Mouse (Mus musculus) hindbrain, embryonic 13.5 days (tissue): Measurements from ENCODE around the gene Dynlrb2. TPM values are rescaled to one million over a fixed set of nuclear protein-coding genes. Genes with fewer than 3 reads are reported as not detected.

Experiments used
- ATAC-seq: fragments of 200-750 bp; cut with Nextera tagmentation; 2 replicates; pipeline ENCODE4 v1.8.0; 2017; ENCODE audit warnings: moderate TSS enrichment; ENCODE audit not compliant: low FRiP score
- H3K27ac ChIP-seq: fragments of 300-500 bp; sonication (generic); 2 replicates; pipeline ENCODE4 v1.5.1; 2015; ENCODE audit warnings: inconsistent platforms, mild to moderate bottlenecking, moderate library complexity
- H3K27me3 ChIP-seq: fragments of 300-500 bp; sonication (generic); 2 replicates; pipeline ENCODE4 v1.6.1; 2015; ENCODE audit warnings: mild to moderate bottlenecking, inconsistent platforms
- H3K36me3 ChIP-seq: fragments of 300-500 bp; sonication (generic); 2 replicates; pipeline ENCODE4 v1.6.1; 2015; ENCODE audit warnings: mild to moderate bottlenecking, inconsistent platforms
- H3K4me1 ChIP-seq: fragments of 300-500 bp; sonication (generic); replicated peaks from 2 replicates; pipeline ENCODE4 v1.6.1; 2015; ENCODE audit warnings: inconsistent platforms
- H3K4me2 ChIP-seq: fragments of 300-500 bp; sonication (generic); 2 replicates; pipeline ENCODE4 v1.6.1; 2015; ENCODE audit warnings: inconsistent platforms, mild to moderate bottlenecking, moderate library complexity
- H3K4me3 ChIP-seq: fragments of 300-500 bp; sonication (generic); 2 replicates; pipeline ENCODE4 v1.5.1; 2015; ENCODE audit warnings: mild to moderate bottlenecking, inconsistent platforms
- H3K9ac ChIP-seq: fragments of 300-500 bp; sonication (generic); 2 replicates; pipeline ENCODE4 v1.6.1; 2015; ENCODE audit warnings: mild to moderate bottlenecking, inconsistent platforms
- H3K9me3 ChIP-seq: fragments of 300-500 bp; sonication (generic); 2 replicates; pipeline ENCODE4 v1.6.1; 2016; ENCODE audit warnings: inconsistent platforms
- WGBS: fragments of 180-500 bp; shearing (Covaris S2); methylation state at CpG from one replicate; pipeline ENCODE4 v1.1.7; 2015; 5-methylcytosine and 5-hydroxymethylcytosine counted together
- polyA plus RNA-seq: library from polyadenylated mRNA; unstranded; fragments of >200 nt; fragmentation: Nextera tagmentation; extraction: Ambion mirVana; gene quantifications from 2 replicates; pipeline ENCODE4 v1.2.1, GENCODE M21; 2015

The Dynlrb2 gene
- polyA plus RNA-seq, 1 experiment from 2014 or later = 27.0 TPM

DNA sequence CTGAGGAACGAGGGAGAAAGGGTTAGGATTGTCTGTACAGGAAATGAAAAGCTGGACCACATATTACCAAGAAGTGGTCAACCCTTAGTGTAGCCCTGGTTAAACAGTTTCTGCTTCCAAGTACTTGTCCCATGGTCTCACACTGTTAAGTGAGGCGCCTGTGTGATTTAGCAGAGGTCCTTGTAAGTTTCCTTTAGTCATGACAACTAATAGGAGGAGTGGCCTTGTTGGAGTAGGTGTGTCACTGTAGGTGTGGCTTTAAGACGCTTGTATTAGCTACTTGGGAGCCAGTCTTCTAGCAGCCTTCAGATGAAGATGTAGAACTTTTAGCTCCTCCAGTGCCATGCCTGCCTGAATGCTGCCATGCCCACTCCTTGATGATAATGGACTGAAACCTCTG, 4.5 kb downstream of the Dynlrb2 start:
- Histone ChIP-seq H3K27me3 (no peaks in the 10 kb centered on the region), H3K9me3 (no peaks in the 10 kb centered on the region), H3K27ac (no peak overlapping the region), H3K4me1 (peaks cover 6% of the 10 kb centered on the region), H3K4me3 (no peak overlapping the region), H3K9ac (no peak overlapping the region), H3K36me3 (no peaks in the 10 kb centered on the region), H3K4me2 (no peak overlapping the region)
- no peak for ATAC-seq
- 72% methylated on average over 3 of the region's 3 CpGs for WGBS

DNA sequence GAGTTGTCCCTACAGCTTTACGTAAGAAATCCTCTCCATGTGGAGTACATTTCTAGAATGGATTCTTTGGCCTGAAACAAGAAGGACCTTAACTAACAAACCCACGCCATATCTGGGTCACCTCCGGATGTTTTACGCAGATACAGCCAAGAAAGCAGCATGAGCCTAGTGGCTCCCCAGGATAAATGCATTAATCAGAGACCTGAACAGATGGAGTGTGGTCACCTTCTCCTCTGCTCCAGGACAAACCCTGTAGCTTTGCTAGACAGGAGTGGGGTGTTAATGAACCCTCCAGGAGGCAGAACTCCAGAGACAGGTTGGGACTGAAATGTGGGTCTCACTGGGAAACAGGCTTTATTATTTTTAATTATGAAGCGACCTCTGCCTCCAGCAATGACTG, 14.9 kb downstream of the Dynlrb2 start:
- no peak for ATAC-seq
- no peaks in the 10 kb centered on the region for H3K27me3 ChIP-seq
- no peak overlapping the region for H3K27ac ChIP-seq
- H3K4me2 ChIP-seq = no peak overlapping the region
- peaks cover 10% of the 10 kb centered on the region for H3K9me3 ChIP-seq
- H3K9ac ChIP-seq = no peak overlapping the region
- H3K4me1 ChIP-seq = no peaks in the 10 kb centered on the region
- 87% methylated on average over 5 of the region's 5 CpGs for WGBS
- H3K36me3 ChIP-seq = no peaks in the 10 kb centered on the region
- H3K4me3 ChIP-seq = no peak overlapping the region

DNA sequence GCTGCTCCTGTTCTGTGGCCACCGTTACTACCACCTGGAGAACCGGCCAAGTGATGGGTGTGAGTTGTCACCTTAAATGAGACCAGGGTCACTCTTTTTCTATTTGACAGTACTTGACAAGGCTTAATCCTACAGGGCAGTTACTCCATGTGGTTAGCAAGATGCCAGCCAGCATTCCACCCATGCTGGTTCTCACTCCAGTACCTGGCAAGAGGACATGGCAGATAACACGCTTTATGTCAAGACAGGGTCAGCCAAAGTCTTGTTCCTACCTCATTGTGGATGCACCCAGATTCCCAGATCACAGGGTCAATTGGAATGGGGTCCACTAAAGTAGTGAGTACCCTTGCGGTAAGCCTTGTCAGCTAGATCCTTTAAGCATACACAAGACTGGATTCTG, 16.4 kb downstream of the Dynlrb2 start:
- Histone ChIP-seq H3K36me3 (no peaks in the 10 kb centered on the region), H3K9me3 (peaks cover 10% of the 10 kb centered on the region), H3K27ac (no peak overlapping the region), H3K4me3 (no peak overlapping the region), H3K4me2 (no peak overlapping the region), H3K4me1 (no peaks in the 10 kb centered on the region), H3K9ac (no peak overlapping the region), H3K27me3 (no peaks in the 10 kb centered on the region)
- ATAC-seq = no peak
- WGBS = 89% methylated on average over 4 of the region's 4 CpGs

DNA sequence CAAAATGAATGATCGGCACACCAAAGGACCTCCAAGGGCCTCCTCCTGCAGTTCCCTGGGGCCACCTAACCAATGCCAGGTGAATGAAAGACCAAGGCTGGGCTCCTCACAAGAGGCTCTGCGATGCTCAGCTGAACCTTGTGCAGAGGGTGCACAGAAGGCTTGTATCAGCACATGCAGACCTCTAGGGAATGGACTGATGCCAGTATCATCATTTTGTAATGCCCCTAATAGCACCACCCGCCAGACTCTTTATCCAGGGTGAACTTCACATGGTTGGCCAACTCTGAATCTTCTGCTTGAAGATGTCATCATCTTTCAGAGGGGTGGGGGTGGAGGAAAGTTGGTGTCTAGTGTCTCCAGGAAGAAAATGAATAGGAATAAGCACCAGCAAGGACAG, 16.9 kb downstream of the Dynlrb2 start:
- Histone ChIP-seq H3K4me3 (no peak overlapping the region), H3K9ac (no peak overlapping the region), H3K27me3 (no peaks in the 10 kb centered on the region), H3K27ac (no peak overlapping the region), H3K4me2 (no peak overlapping the region), H3K9me3 (peaks cover 10% of the 10 kb centered on the region), H3K36me3 (no peaks in the 10 kb centered on the region), H3K4me1 (no peaks in the 10 kb centered on the region)
- no peak for ATAC-seq
- WGBS = 88% methylated on average over 3 of the region's 3 CpGs

DNA sequence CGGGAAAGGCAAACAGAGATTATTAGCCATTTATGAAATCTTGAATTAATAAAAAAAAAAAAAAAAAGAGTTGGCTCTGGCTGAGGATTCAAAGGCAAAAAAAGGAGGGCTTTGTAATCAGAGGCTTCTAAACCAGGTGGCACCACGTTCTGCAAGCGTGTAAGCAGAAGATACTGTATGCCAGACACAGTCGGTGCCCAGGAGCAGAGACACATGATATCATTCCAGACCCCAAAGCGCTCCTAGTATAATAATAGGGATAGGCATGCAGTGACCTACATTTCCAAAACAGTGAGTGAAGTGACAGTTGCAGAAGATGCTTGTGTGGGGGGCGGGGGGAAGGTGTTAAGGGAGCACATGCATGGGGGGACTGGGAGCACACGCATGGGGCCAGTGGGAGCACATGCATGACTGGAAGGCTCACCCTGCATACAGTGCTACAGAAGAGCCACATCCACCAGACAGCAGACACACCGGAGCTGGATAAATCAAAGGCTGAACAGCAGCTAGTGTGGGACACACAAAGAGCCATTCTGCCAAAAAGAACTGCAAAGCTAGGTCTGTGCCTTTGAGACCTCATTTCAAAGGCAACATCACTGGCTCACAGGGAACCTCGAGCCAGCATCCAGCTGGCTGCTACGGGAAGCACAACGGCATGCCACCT, 17.5 kb downstream of the Dynlrb2 start:
- Histone ChIP-seq H3K27ac (no peak overlapping the region), H3K36me3 (no peaks in the 10 kb centered on the region), H3K4me3 (no peak overlapping the region), H3K27me3 (no peaks in the 10 kb centered on the region), H3K4me2 (no peak overlapping the region), H3K9ac (no peak overlapping the region), H3K4me1 (no peaks in the 10 kb centered on the region), H3K9me3 (peaks cover 4% of the 10 kb centered on the region)
- no peak for ATAC-seq
- WGBS = 86% methylated on average over 11 of the region's 11 CpGs

DNA sequence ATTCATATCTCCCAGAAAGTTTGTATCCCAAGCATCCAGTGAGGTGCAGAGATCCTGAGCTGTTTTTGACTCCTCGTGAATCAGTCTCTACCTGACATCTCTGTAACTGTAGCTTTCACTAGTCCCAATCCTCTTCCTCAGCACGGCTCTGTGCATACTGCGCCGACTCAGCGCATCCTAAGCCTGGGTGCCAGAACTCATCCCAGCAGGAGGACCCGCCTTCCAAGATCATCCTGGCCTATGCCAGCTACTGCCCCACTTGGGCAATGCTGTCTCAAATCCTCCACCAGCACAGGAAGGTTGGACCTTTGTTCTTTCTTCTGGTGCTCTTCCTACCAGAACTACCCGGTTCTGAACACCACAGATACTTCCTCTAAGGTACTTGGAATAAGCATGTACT, 20.1 kb downstream of the Dynlrb2 start:
- no peak for ATAC-seq

DNA sequence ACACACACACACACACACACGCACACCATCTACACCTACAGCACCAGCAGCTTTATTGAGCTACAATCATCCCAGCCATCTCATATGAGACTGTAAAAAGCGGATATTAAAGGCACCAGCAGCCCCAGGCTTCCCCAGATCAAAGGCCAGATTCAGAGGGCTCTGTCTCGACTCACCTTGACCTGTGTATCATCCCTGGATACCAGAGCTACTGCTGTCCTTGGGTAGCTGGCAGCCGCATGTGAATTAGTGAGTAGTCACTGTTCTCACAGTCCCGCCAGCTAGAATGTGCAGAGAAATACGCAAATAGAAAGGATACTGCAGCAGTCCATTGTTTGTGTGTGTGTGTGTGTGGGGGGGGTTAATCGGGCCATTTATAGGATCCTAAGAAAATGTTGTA, 24.0 kb downstream of the Dynlrb2 start:
- 84% methylated on average over 7 of the region's 7 CpGs for WGBS
- Histone ChIP-seq H3K36me3 (no peaks in the 10 kb centered on the region), H3K9ac (no peak overlapping the region), H3K27me3 (no peaks in the 10 kb centered on the region), H3K4me2 (no peak overlapping the region), H3K9me3 (0 out of 2 replicates have a peak, but pooled peaks cover 3% of the 10 kb centered on the region), H3K4me1 (no peaks in the 10 kb centered on the region), H3K4me3 (no peak overlapping the region), H3K27ac (no peak overlapping the region)
- ATAC-seq = no peak

More for the DNA sequence above, 20.1 kb downstream of the Dynlrb2 start:
- Histone ChIP-seq H3K27ac (no peak overlapping the region), H3K4me3 (no peak overlapping the region), H3K9me3 (no peaks in the 10 kb centered on the region), H3K4me2 (no peak overlapping the region), H3K27me3 (no peaks in the 10 kb centered on the region), H3K9ac (no peak overlapping the region), H3K36me3 (no peaks in the 10 kb centered on the region), H3K4me1 (no peaks in the 10 kb centered on the region)
- 89% methylated on average over 7 of the region's 7 CpGs for WGBS

DNA sequence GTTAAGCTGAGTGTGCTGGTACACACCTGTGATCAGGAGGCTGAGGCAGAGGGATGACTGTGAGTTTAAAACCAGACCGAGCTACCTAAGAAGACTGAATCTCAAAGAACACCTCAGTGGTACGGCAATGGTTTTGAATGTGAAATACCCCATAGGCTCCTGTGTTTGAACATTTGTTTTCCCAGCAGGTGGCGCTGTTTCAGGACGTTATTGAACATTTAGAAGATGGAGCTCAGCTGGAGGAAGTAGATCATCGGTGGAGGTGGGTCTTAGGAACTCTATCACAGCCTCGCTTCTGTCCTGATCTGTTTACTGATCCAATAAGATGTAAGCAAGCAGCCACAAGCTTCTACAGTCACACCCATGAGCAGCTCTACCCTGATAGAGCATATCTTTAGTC, 28.3 kb downstream of the Dynlrb2 start:
- Histone ChIP-seq H3K4me1 (no peaks in the 10 kb centered on the region), H3K4me2 (no peak overlapping the region), H3K9me3 (0 out of 2 replicates have a peak, but pooled peaks cover 3% of the 10 kb centered on the region), H3K27ac (no peak overlapping the region), H3K36me3 (no peaks in the 10 kb centered on the region), H3K27me3 (no peaks in the 10 kb centered on the region), H3K4me3 (no peak overlapping the region), H3K9ac (no peak overlapping the region)
- 75% methylated on average over 6 of the region's 6 CpGs for WGBS
- no peak for ATAC-seq

DNA sequence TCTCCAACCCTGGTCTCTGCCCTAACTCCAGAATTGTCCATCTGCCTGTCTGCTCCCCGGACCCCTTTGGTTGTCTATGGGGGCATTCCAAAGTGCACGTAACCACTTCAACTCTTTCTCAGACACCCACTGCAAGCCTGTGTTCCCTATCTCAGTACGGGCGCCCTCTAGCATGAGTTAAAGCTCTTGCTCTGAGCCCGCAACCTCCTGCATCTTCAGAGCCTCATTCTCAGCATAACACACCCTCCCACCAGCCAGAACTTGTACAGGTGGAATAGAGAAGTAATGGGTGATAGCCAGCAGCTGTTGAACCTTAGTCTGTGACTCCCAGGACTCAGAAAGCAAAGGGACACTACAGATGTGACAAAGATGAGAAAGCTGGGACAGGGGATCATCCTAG, 32.0 kb downstream of the Dynlrb2 start:
- Histone ChIP-seq H3K27ac (no peak overlapping the region), H3K9me3 (0 out of 2 replicates have a peak, but pooled peaks cover 3% of the 10 kb centered on the region), H3K27me3 (no peaks in the 10 kb centered on the region), H3K4me2 (no peak overlapping the region), H3K9ac (no peak overlapping the region), H3K4me1 (no peaks in the 10 kb centered on the region), H3K36me3 (no peaks in the 10 kb centered on the region), H3K4me3 (no peak overlapping the region)
- ATAC-seq = no peak
- 82% methylated on average over 5 of the region's 5 CpGs for WGBS

DNA sequence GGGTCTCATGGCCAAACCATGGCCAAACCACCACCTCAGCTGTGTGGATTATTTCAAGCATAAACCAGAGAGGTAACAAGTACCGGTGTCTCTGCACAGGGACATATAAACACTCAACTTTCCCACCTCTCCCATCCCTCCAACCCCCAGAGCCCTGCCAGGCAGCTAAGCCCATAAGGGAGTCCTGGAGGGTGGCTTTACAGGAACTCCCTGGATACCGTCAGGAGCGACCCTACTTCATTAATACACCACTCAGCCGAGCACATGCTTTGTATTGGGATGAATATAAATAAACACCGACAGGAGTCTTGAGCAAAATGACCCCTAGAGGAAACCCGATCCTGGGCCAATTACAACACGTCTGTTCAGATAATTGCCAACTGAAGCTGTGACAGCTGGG, 34.0 kb downstream of the Dynlrb2 start:
- H3K36me3 ChIP-seq = no peaks in the 10 kb centered on the region
- no peaks in the 10 kb centered on the region for H3K9me3 ChIP-seq
- H3K9ac ChIP-seq = no peak overlapping the region
- 55% methylated on average over 7 of the region's 7 CpGs for WGBS
- H3K27ac ChIP-seq = no peak overlapping the region
- no peak overlapping the region for H3K4me2 ChIP-seq
- 0 out of 2 replicates have a peak, but pooled peaks cover 2% of the 10 kb centered on the region for H3K27me3 ChIP-seq
- ATAC-seq = no peak
- H3K4me1 ChIP-seq = no peaks in the 10 kb centered on the region
- H3K4me3 ChIP-seq = no peak overlapping the region

DNA sequence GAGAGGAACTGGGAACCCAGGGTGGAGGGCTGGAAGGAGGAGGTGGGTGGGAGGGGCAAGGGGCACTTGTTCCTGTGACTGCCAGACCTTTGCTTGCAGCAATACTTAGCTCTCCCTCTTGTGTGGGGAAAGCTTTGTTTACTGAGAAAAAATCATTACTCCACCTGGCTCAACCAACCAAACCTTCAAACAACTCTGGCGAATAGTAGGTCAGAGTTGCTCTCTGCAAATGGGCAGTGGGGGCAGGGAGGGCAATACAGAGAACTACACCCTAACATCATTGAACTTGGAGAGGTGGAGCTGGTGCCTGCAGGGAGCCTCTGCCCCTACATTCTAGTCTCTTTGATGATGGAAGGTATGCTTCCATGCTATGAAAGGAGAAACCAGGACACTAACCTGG, 35.4 kb downstream of the Dynlrb2 start:
- 0 out of 2 replicates have a peak, but pooled peaks cover 2% of the 10 kb centered on the region for H3K27me3 ChIP-seq
- H3K4me1 ChIP-seq = no peaks in the 10 kb centered on the region

DNA sequence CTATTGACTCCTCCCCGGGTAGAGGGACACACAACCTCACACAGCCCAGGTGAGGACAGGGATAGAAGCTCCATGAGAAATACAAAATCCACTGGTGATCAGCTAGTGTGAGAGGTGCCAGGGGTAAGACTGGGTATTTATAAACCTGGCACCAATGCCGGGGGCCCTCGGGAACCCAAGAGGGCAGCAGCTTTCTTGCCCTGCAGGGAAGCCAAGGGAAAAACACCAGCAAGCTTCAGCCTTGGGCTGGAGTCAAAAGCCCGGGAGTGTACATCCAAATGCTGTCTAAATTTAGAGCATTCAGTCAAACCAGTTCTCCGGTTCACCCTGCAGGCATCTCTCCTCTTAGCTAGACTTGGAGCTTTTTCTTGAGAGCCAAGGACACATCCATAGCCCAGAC, 38.1 kb downstream of the Dynlrb2 start:
- H3K27me3 ChIP-seq = 0 out of 2 replicates have a peak, but pooled peaks cover 2% of the 10 kb centered on the region
- no peaks in the 10 kb centered on the region for H3K4me1 ChIP-seq
- no peaks in the 10 kb centered on the region for H3K36me3 ChIP-seq
- no peak overlapping the region for H3K4me3 ChIP-seq
- no peak for ATAC-seq
- H3K27ac ChIP-seq = no peak overlapping the region
- no peak overlapping the region for H3K9ac ChIP-seq
- H3K9me3 ChIP-seq = no peaks in the 10 kb centered on the region
- no peak overlapping the region for H3K4me2 ChIP-seq
- 92% methylated on average over 5 of the region's 5 CpGs for WGBS

More for the DNA sequence above, 35.4 kb downstream of the Dynlrb2 start:
- no peak overlapping the region for H3K4me2 ChIP-seq
- no peak overlapping the region for H3K27ac ChIP-seq
- WGBS = 100% methylated on average over 1 of the region's 1 CpGs
- H3K9me3 ChIP-seq = no peaks in the 10 kb centered on the region
- no peaks in the 10 kb centered on the region for H3K36me3 ChIP-seq
- ATAC-seq = no peak
- no peak overlapping the region for H3K4me3 ChIP-seq
- no peak overlapping the region for H3K9ac ChIP-seq

DNA sequence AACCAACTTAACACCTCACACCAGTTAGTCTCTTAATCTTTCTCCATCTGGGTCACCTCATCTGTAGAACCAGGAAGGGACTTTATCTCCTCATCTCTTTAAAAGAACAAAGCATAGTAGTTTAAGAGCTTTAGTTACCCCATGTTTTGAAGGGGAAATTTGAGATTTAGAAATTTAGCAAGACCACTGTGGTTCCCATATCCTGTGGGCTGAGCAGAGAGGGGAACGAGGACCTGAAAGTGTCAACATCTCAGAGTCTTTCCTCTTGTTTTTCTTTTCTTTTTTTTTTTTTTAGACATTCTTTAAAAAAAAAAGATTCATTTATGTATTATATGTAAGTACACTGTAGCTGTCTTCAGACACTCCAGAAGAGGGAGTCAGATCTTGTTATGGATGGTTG, 38.6 kb downstream of the Dynlrb2 start:
- no peaks in the 10 kb centered on the region for H3K4me1 ChIP-seq
- no peaks in the 10 kb centered on the region for H3K9me3 ChIP-seq
- H3K9ac ChIP-seq = no peak overlapping the region
- H3K36me3 ChIP-seq = no peaks in the 10 kb centered on the region
- no peak overlapping the region for H3K4me2 ChIP-seq
- 82% methylated on average over 1 of the region's 1 CpGs for WGBS
- no peak overlapping the region for H3K4me3 ChIP-seq
- H3K27me3 ChIP-seq = 0 out of 2 replicates have a peak, but pooled peaks cover 2% of the 10 kb centered on the region
- ATAC-seq = no peak
- H3K27ac ChIP-seq = no peak overlapping the region
